Mouse (Mus musculus): ENCODE results near the gene Afg1l. TPM values are rescaled to one million over a fixed set of nuclear protein-coding genes. Genes with fewer than 3 reads are reported as not detected.

Gene Afg1l
- 10.9 and 11.0 TPM in 2 replicates for polyA plus RNA-seq (2015; fragmentation: Nextera tagmentation; extraction: Ambion mirVana)

DNA sequence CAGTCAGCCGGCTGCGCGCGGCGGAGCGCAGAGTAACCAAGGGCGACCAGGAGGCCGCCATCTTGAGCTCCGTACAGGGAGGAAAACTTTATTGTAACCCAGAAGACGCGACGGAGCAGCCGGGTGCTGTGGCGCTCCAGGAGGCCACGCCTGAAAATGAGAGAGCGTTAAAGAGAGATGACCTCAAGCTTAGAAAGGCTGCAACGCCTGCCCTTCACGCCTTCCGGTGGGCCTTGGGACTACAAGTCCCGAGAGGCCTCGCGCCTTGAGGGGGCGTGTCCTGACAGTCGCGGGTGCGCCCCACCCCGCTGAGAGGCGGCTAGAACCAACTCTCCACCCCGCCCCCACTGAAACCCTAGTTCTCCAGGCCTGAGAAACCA lies at the start of gene Afg1l:
Gene Afg1l, minus strand, starts transcription at position 225 of the 380 bp plus-strand sequence.
- Histone ChIP-seq H3K36me3 (no peaks in the 10 kb centered on the region), H3K4me3 (replicated peaks) (peak within 1 kb of the TSS; percentile 74), H3K4me1 (replicated peaks) (0 out of 2 replicates have a peak, but pooled peaks cover 5% of the 10 kb centered on the region), H3K4me2 (replicated peaks) (peak within 1 kb of the TSS; percentile 86), H3K9me3 (no peaks in the 10 kb centered on the region), H3K9ac (peak within 1 kb of the TSS; percentile 72), H3K27me3 (replicated peaks) (no peaks in the 10 kb centered on the region), H3K27ac (peak within 1 kb of the TSS; percentile 98)
- under 1% methylated on average over 29 of the region's 29 CpGs for WGBS
- peak; percentile 97 for ATAC-seq

GRCm38 (mm10) chr10:42525682-42526081 lies 47.3 kb upstream of the Afg1l start:
- H3K27ac ChIP-seq, result no peak overlapping the region
- H3K4me2 ChIP-seq (replicated peaks), result no peak overlapping the region
- ATAC-seq, result no peak
- 95% methylated on average over 3 of the region's 3 CpGs for WGBS
- H3K36me3 ChIP-seq, result peaks cover 7% of the 10 kb centered on the region; the same call in 1 of the 2 replicates
- H3K27me3 ChIP-seq (replicated peaks), result no peaks in the 10 kb centered on the region
- no peaks in the 10 kb centered on the region for H3K4me1 ChIP-seq (replicated peaks)
- no peak overlapping the region for H3K4me3 ChIP-seq (replicated peaks)
- H3K9ac ChIP-seq, result no peak overlapping the region
- no peaks in the 10 kb centered on the region for H3K9me3 ChIP-seq

DNA sequence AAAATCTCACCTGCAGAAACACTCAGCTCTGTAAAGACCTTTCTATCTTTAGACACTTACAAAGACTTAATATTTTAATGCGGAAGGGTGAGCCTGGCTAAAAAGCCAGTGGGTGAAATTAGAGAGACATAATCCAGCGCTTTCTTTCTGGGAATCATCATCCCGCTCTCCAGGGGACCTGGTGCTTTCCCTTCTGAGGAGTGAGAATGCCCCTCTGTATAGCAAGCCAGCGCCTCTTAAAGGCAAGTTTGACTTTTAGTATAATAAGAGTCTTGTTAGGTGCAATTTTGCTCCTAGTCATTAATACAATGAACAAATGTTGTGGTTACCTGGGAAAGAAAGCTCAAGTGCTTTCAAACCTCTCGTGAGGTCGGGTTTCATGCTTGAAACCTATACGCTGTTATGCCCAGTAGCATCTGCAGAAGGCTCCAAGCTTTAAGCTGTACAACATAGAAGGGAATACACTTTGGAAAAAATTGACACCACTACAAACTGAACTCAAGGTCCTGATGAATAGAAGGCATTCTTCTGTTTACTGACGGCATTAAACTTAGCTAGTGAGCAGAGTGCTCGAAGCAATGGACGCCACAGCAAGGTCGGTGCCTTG lies 45.3 kb upstream of the Afg1l start:
- Histone ChIP-seq H3K4me1 (replicated peaks) (no peaks in the 10 kb centered on the region), H3K9ac (no peak overlapping the region), H3K4me3 (replicated peaks) (no peak overlapping the region), H3K4me2 (replicated peaks) (no peak overlapping the region), H3K27ac (no peak overlapping the region), H3K36me3 (peaks cover 7% of the 10 kb centered on the region; the same call in 1 of the 2 replicates), H3K9me3 (no peaks in the 10 kb centered on the region), H3K27me3 (replicated peaks) (no peaks in the 10 kb centered on the region)
- 81% methylated on average over 11 of the region's 11 CpGs for WGBS
- ATAC-seq, result no peak

DNA sequence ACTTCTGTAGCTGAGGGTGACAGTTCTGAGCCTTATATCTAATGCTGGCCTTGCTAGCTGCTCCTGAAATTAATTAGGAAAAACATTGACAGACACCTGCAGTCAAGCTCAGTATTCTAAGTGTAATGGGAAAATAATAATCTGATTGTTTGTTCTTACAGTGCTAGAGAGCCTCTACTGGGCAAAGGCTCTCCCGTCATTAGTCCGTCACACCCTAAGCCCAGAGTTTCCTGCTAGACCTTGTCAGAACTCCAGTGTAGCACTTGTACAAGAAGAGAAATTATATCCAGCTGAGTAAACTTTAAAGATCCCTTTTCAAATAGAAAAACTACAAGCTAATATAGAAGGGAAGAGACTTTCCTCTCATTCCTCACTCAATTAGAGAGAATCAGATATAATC lies 44.5 kb upstream of the Afg1l start:
- 54% methylated on average over 2 of the region's 2 CpGs for WGBS

GRCm38 (mm10) chr10:42521315-42521981 lies 43.1 kb upstream of the Afg1l start:
- ATAC-seq, result peak; percentile 41; the same call in 1 of the 2 replicates
- Histone ChIP-seq H3K9ac (no peak overlapping the region), H3K36me3 (0 out of 2 replicates have a peak, but pooled peaks cover 2% of the 10 kb centered on the region), H3K4me2 (replicated peaks) (no peak overlapping the region), H3K4me3 (replicated peaks) (no peak overlapping the region), H3K27me3 (replicated peaks) (no peaks in the 10 kb centered on the region), H3K27ac (no peak overlapping the region), H3K9me3 (no peaks in the 10 kb centered on the region), H3K4me1 (replicated peaks) (no peaks in the 10 kb centered on the region)
- 63% methylated on average over 5 of the region's 5 CpGs for WGBS

More for the DNA sequence above, 44.5 kb upstream of the Afg1l start:
- 0 out of 2 replicates have a peak, but pooled peaks cover 2% of the 10 kb centered on the region for H3K36me3 ChIP-seq
- H3K4me3 ChIP-seq (replicated peaks), result no peak overlapping the region
- no peaks in the 10 kb centered on the region for H3K27me3 ChIP-seq (replicated peaks)
- no peaks in the 10 kb centered on the region for H3K9me3 ChIP-seq
- no peak overlapping the region for H3K4me2 ChIP-seq (replicated peaks)
- peak; percentile 73 for ATAC-seq
- no peaks in the 10 kb centered on the region for H3K4me1 ChIP-seq (replicated peaks)
- no peak overlapping the region for H3K27ac ChIP-seq
- H3K9ac ChIP-seq, result no peak overlapping the region

GRCm38 (mm10) chr10:42518363-42518762 lies 40.0 kb upstream of the Afg1l start:
- Histone ChIP-seq H3K4me3 (replicated peaks) (no peak overlapping the region), H3K9ac (no peak overlapping the region), H3K36me3 (no peaks in the 10 kb centered on the region), H3K9me3 (no peaks in the 10 kb centered on the region), H3K27me3 (replicated peaks) (no peaks in the 10 kb centered on the region), H3K27ac (no peak overlapping the region), H3K4me2 (replicated peaks) (no peak overlapping the region), H3K4me1 (replicated peaks) (no peaks in the 10 kb centered on the region)
- WGBS, result 84% methylated on average over 8 of the region's 8 CpGs
- ATAC-seq, result no peak; the same call in 1 of the 2 replicates

DNA sequence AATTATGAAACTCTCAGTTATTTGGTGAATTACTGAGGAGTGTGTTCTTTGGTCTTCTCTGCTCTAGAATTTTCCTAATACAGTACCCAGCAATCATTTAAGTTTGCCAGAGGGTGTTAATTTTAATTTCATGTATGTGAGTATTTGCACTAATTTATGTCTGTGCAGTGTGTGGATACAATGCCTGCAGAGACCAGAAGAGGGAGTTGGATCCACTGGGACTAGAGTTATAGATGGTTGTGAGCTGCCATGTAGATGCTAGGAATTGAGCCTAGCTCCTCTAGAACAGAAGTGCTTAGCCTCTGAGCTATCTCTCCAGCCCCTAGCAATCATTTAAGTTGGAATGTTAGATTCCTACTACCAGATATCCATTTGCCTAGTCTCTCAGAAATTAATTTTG lies 35.8 kb upstream of the Afg1l start:
- no peak for ATAC-seq
- H3K9me3 ChIP-seq, result no peaks in the 10 kb centered on the region
- no peaks in the 10 kb centered on the region for H3K36me3 ChIP-seq
- H3K27me3 ChIP-seq (replicated peaks), result no peaks in the 10 kb centered on the region
- H3K4me1 ChIP-seq (replicated peaks), result no peaks in the 10 kb centered on the region
- no peak overlapping the region for H3K9ac ChIP-seq
- H3K27ac ChIP-seq, result no peak overlapping the region
- no peak overlapping the region for H3K4me3 ChIP-seq (replicated peaks)
- no peak overlapping the region for H3K4me2 ChIP-seq (replicated peaks)

DNA sequence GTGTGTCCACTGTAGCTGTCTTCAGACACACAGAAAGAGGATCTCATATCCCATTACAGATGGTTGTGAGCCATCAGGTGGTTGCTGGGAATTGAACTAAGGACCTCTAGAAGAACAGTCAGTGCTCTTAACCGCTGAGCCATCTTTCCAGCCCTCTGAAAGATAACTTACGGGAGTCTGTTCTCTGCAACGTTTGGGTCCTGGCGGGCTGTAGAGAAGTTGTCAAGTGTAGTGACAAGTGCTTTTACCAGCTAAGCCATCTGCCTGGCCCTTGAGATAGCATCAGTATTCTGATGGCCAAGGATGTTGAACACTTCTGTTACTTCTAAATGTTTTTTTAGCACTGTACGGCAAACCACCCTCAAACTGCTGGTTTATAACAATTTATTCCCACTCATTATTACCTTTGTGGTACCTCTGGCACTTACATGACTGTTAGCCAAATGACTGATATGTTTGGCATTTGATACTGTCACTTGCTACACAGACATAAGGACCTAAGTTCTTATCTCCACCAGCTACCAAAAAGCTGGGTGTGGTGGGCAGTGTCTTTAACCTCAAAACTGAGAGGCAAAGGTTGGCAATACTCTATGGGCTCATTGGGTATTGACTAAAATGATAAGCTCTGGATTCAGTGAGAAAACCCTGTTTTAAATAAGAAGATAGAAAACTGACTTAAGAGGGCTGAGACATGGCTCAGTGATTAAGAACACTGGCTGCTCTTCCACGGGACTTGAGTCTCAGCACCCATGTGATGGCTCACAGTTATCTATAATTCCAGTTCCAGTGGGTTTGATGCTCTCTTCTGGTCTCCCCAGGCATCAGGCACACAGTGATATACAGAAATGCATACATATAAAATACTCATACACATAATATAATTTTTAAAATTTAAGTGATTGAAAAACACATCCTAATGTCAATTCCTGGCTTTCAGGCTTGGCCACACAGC lies 33.1 kb upstream of the Afg1l start:
- no peak for ATAC-seq
- no peak overlapping the region for H3K9ac ChIP-seq
- no peaks in the 10 kb centered on the region for H3K9me3 ChIP-seq
- no peak overlapping the region for H3K27ac ChIP-seq
- H3K4me3 ChIP-seq (replicated peaks), result no peak overlapping the region
- WGBS, result 91% methylated on average over 6 of the region's 6 CpGs
- H3K4me2 ChIP-seq (replicated peaks), result no peak overlapping the region
- no peaks in the 10 kb centered on the region for H3K27me3 ChIP-seq (replicated peaks)
- no peaks in the 10 kb centered on the region for H3K4me1 ChIP-seq (replicated peaks)
- peaks cover 10% of the 10 kb centered on the region; the same call in 1 of the 2 replicates for H3K36me3 ChIP-seq

DNA sequence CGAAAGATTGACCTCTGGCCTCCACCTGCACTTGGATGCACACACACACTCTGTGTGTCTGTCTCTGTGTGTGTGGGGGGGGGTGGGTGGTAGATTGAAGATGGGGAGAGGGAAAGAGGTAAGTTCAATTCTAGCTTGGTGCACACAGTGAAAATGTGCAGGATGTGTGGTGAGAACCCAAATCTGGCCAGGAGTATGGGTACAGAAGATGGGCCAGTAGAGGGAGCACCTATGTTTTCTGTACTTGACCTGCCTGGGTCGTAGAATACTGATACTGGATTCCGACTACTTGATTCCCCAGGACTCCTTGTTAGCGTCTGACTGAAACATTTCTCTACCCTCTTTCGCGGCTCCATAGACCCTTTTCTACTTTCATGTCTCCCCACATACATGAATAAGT lies 31.8 kb upstream of the Afg1l start:
- no peak for ATAC-seq

GRCm38 (mm10) chr10:42504096-42504710 lies 25.8 kb upstream of the Afg1l start:
- Histone ChIP-seq H3K27ac (no peak overlapping the region), H3K9ac (no peak overlapping the region), H3K4me1 (replicated peaks) (no peaks in the 10 kb centered on the region; the same call in 1 of the 2 replicates), H3K36me3 (peaks cover 10% of the 10 kb centered on the region; the same call in 1 of the 2 replicates), H3K27me3 (replicated peaks) (no peaks in the 10 kb centered on the region), H3K9me3 (no peaks in the 10 kb centered on the region), H3K4me2 (replicated peaks) (no peak overlapping the region; the same call in 1 of the 2 replicates), H3K4me3 (replicated peaks) (no peak overlapping the region)
- ATAC-seq, result no peak
- 82% methylated on average over 10 of the region's 10 CpGs for WGBS

More for the DNA sequence above, 31.8 kb upstream of the Afg1l start:
- Histone ChIP-seq H3K27me3 (replicated peaks) (no peaks in the 10 kb centered on the region), H3K4me3 (replicated peaks) (no peak overlapping the region), H3K9me3 (no peaks in the 10 kb centered on the region), H3K9ac (no peak overlapping the region), H3K27ac (no peak overlapping the region), H3K4me1 (replicated peaks) (no peaks in the 10 kb centered on the region), H3K4me2 (replicated peaks) (no peak overlapping the region), H3K36me3 (peaks cover 10% of the 10 kb centered on the region; the same call in 1 of the 2 replicates)
- WGBS, result 86% methylated on average over 6 of the region's 6 CpGs

- under 1% methylated on average over 55 of the region's 55 CpGs for WGBS
- Histone ChIP-seq H3K9me3 (no peaks in the 10 kb centered on the region), H3K9ac (peak overlapping the region; percentile 99), H3K27ac (peak overlapping the region; percentile 99), H3K36me3 (no peaks in the 10 kb centered on the region), H3K4me1 (replicated peaks) (no peaks in the 10 kb centered on the region; the same call in 1 of the 2 replicates), H3K4me3 (replicated peaks) (peak overlapping the region; percentile 86), H3K4me2 (replicated peaks) (peak overlapping the region; percentile 61), H3K27me3 (replicated peaks) (no peaks in the 10 kb centered on the region)
- ATAC-seq, result peak; percentile 46
These were observed 24.2 kb upstream of the Afg1l start for GRCm38 (mm10) chr10:42502349-42503111.

Measured in intestine, embryonic 15.5 days (tissue).